Mouse (Mus musculus): ENCODE results near the gene Fhit. TPM values are rescaled to one million over a fixed set of nuclear protein-coding genes. Genes with fewer than 3 reads are reported as not detected.

The Fhit gene
- polyA plus RNA-seq, 1 experiment: 3.7 TPM

- no peaks in the 10 kb centered on the region for H3K36me3 ChIP-seq (ENCODE audit: control insufficient read depth, insufficient read depth, low read length)
- H3K4me1 ChIP-seq (ENCODE audit: control insufficient read depth, insufficient read depth, insufficient read length, low read length): no peaks in the 10 kb centered on the region
- no peak overlapping the region for H3K4me3 ChIP-seq (ENCODE audit: low read depth, low read length)
- 55% methylated on average over 6 of the region's 6 CpGs for WGBS
- no peaks in the 10 kb centered on the region for H3K27me3 ChIP-seq (ENCODE audit: control insufficient read depth, insufficient read depth, low read length)
- TF ChIP-seq CTCF (IDR thresholded peaks at IDR 0.05; ENCODE audit: extremely low read depth, insufficient read length, insufficient replicate concordance, low read depth, low read length): no peak
- H3K27ac ChIP-seq (ENCODE audit: insufficient read depth, low read depth, low read length): no peak overlapping the region
These were observed 1538.4 kb downstream of the Fhit start for GRCm38 (mm10) chr14:9623219-9624043.

- TF ChIP-seq CTCF (IDR thresholded peaks at IDR 0.05; ENCODE audit: extremely low read depth, insufficient read length, insufficient replicate concordance, low read depth, low read length) (no peak), POLR2A (IDR thresholded peaks at IDR 0.05; ENCODE audit: low read depth, low read length) (no peak)
- no peaks in the 10 kb centered on the region for H3K27me3 ChIP-seq (ENCODE audit: control insufficient read depth, insufficient read depth, low read length)
- 22% methylated on average over 3 of the region's 3 CpGs for WGBS
- no peak overlapping the region for H3K4me3 ChIP-seq (ENCODE audit: low read depth, low read length)
- H3K36me3 ChIP-seq (ENCODE audit: control insufficient read depth, insufficient read depth, low read length): no peaks in the 10 kb centered on the region
- H3K27ac ChIP-seq (ENCODE audit: insufficient read depth, low read depth, low read length): no peak overlapping the region
- no peaks in the 10 kb centered on the region for H3K4me1 ChIP-seq (ENCODE audit: control insufficient read depth, insufficient read depth, insufficient read length, low read length)
These were observed 1540.8 kb downstream of the Fhit start for GRCm38 (mm10) chr14:9620902-9621540.

GRCm38 (mm10) chr14:9619840-9620239, 1542.0 kb downstream of the Fhit start:
- no peak for TF ChIP-seq CTCF (IDR thresholded peaks at IDR 0.05; ENCODE audit: extremely low read depth, insufficient read length, insufficient replicate concordance, low read depth, low read length)
- no peak for TF ChIP-seq POLR2A (IDR thresholded peaks at IDR 0.05; ENCODE audit: low read depth, low read length)
- 47% methylated on average over 1 of the region's 1 CpGs for WGBS
- Histone ChIP-seq H3K27me3 (ENCODE audit: control insufficient read depth, insufficient read depth, low read length) (no peaks in the 10 kb centered on the region), H3K27ac (ENCODE audit: insufficient read depth, low read depth, low read length) (no peak overlapping the region), H3K36me3 (ENCODE audit: control insufficient read depth, insufficient read depth, low read length) (no peaks in the 10 kb centered on the region), H3K4me3 (ENCODE audit: low read depth, low read length) (no peak overlapping the region), H3K4me1 (ENCODE audit: control insufficient read depth, insufficient read depth, insufficient read length, low read length) (no peaks in the 10 kb centered on the region)

- Histone ChIP-seq H3K36me3 (ENCODE audit: control insufficient read depth, insufficient read depth, low read length) (no peaks in the 10 kb centered on the region), H3K27ac (ENCODE audit: insufficient read depth, low read depth, low read length) (no peak overlapping the region), H3K4me3 (ENCODE audit: low read depth, low read length) (no peak overlapping the region), H3K4me1 (ENCODE audit: control insufficient read depth, insufficient read depth, insufficient read length, low read length) (no peaks in the 10 kb centered on the region), H3K27me3 (ENCODE audit: control insufficient read depth, insufficient read depth, low read length) (no peaks in the 10 kb centered on the region)
- 87% methylated on average over 3 of the region's 3 CpGs for WGBS
- TF ChIP-seq CTCF (IDR thresholded peaks at IDR 0.05; ENCODE audit: extremely low read depth, insufficient read length, insufficient replicate concordance, low read depth, low read length): no peak
These were observed 1548.7 kb downstream of the Fhit start for GRCm38 (mm10) chr14:9613126-9613525.

- Histone ChIP-seq H3K36me3 (ENCODE audit: control insufficient read depth, insufficient read depth, low read length) (no peaks in the 10 kb centered on the region), H3K4me1 (ENCODE audit: control insufficient read depth, insufficient read depth, insufficient read length, low read length) (no peaks in the 10 kb centered on the region), H3K27me3 (ENCODE audit: control insufficient read depth, insufficient read depth, low read length) (no peaks in the 10 kb centered on the region), H3K4me3 (ENCODE audit: low read depth, low read length) (no peak overlapping the region), H3K27ac (ENCODE audit: insufficient read depth, low read depth, low read length) (no peak overlapping the region)
- TF ChIP-seq CTCF (IDR thresholded peaks at IDR 0.05; ENCODE audit: extremely low read depth, insufficient read length, insufficient replicate concordance, low read depth, low read length): no peak
- no peak for TF ChIP-seq POLR2A (IDR thresholded peaks at IDR 0.05; ENCODE audit: low read depth, low read length)
- 70% methylated on average over 7 of the region's 7 CpGs for WGBS
These were observed 1552.7 kb downstream of the Fhit start for GRCm38 (mm10) chr14:9609120-9609519.

GRCm38 (mm10) chr14:9606584-9607377, 1555.1 kb downstream of the Fhit start:
- no peak overlapping the region for H3K4me3 ChIP-seq (ENCODE audit: low read depth, low read length)
- H3K4me1 ChIP-seq (ENCODE audit: control insufficient read depth, insufficient read depth, insufficient read length, low read length): no peaks in the 10 kb centered on the region
- H3K36me3 ChIP-seq (ENCODE audit: control insufficient read depth, insufficient read depth, low read length): no peaks in the 10 kb centered on the region
- H3K27me3 ChIP-seq (ENCODE audit: control insufficient read depth, insufficient read depth, low read length): no peaks in the 10 kb centered on the region
- no peak overlapping the region for H3K27ac ChIP-seq (ENCODE audit: insufficient read depth, low read depth, low read length)
- TF ChIP-seq CTCF (IDR thresholded peaks at IDR 0.05; ENCODE audit: extremely low read depth, insufficient read length, insufficient replicate concordance, low read depth, low read length): no peak
- TF ChIP-seq POLR2A (IDR thresholded peaks at IDR 0.05; ENCODE audit: low read depth, low read length): no peak
- WGBS: 39% methylated on average over 12 of the region's 12 CpGs

- no peak for TF ChIP-seq CTCF (IDR thresholded peaks at IDR 0.05; ENCODE audit: extremely low read depth, insufficient read length, insufficient replicate concordance, low read depth, low read length)
- no peak for TF ChIP-seq POLR2A (IDR thresholded peaks at IDR 0.05; ENCODE audit: low read depth, low read length)
- H3K4me1 ChIP-seq (ENCODE audit: control insufficient read depth, insufficient read depth, insufficient read length, low read length): no peaks in the 10 kb centered on the region
- no peak overlapping the region for H3K27ac ChIP-seq (ENCODE audit: insufficient read depth, low read depth, low read length)
- no peaks in the 10 kb centered on the region for H3K27me3 ChIP-seq (ENCODE audit: control insufficient read depth, insufficient read depth, low read length)
- H3K4me3 ChIP-seq (ENCODE audit: low read depth, low read length): no peak overlapping the region
- no peaks in the 10 kb centered on the region for H3K36me3 ChIP-seq (ENCODE audit: control insufficient read depth, insufficient read depth, low read length)
These were observed 1561.6 kb downstream of the Fhit start for GRCm38 (mm10) chr14:9600271-9600670.

All from small intestine, adult 2 months (tissue).